Mouse (Mus musculus): ENCODE results near the gene Cpne4. TPM values are rescaled to one million over a fixed set of nuclear protein-coding genes. Genes with fewer than 3 reads are reported as not detected.

Cpne4 gene
- total RNA-seq, 2 experiments from 2014 or later = 0.15 to 0.36 TPM

- DNase-seq = no peak
These were observed 140.0 kb downstream of the Cpne4 start for GRCm38 (mm10) chr9:104687051-104687450.

- peak; percentile 82 for DNase-seq
These were observed 146.1 kb downstream of the Cpne4 start for GRCm38 (mm10) chr9:104693145-104693544.

- no peak for DNase-seq
These were observed 163.7 kb downstream of the Cpne4 start for GRCm38 (mm10) chr9:104710831-104711230.

- DNase-seq = no peak
These were observed 178.2 kb downstream of the Cpne4 start for GRCm38 (mm10) chr9:104725311-104725710.

GRCm38 (mm10) chr9:104742661-104743380, 195.7 kb downstream of the Cpne4 start:
- no peak for DNase-seq

- DNase-seq = no peak
These were observed 208.4 kb downstream of the Cpne4 start for GRCm38 (mm10) chr9:104755519-104755918.

GRCm38 (mm10) chr9:104760031-104760430, 212.9 kb downstream of the Cpne4 start:
- no peak for DNase-seq

- DNase-seq = no peak
These were observed 229.2 kb downstream of the Cpne4 start for GRCm38 (mm10) chr9:104776198-104776815.

GRCm38 (mm10) chr9:104777135-104777534, 230.0 kb downstream of the Cpne4 start:
- DNase-seq = no peak

GRCm38 (mm10) chr9:104777780-104778179, 230.7 kb downstream of the Cpne4 start:
- DNase-seq = no peak

GRCm38 (mm10) chr9:104796601-104797000, 249.5 kb downstream of the Cpne4 start:
- no peak for DNase-seq

- no peak for DNase-seq
These were observed 257.7 kb downstream of the Cpne4 start for GRCm38 (mm10) chr9:104804776-104805175.

- DNase-seq = no peak
These were observed 267.6 kb downstream of the Cpne4 start for GRCm38 (mm10) chr9:104814681-104815080.

- no peak for DNase-seq
These were observed 281.6 kb downstream of the Cpne4 start for GRCm38 (mm10) chr9:104828646-104829045.

GRCm38 (mm10) chr9:104832934-104833539, 286.0 kb downstream of the Cpne4 start:
- DNase-seq = no peak

- DNase-seq = no peak
These were observed 290.8 kb downstream of the Cpne4 start for GRCm38 (mm10) chr9:104837931-104838330.

GRCm38 (mm10) chr9:104841278-104841677, 294.2 kb downstream of the Cpne4 start:
- no peak for DNase-seq

- no peak for DNase-seq
These were observed 298.3 kb downstream of the Cpne4 start for GRCm38 (mm10) chr9:104845226-104845930.

- DNase-seq = no peak
These were observed 306.6 kb downstream of the Cpne4 start for GRCm38 (mm10) chr9:104853701-104854100.

- DNase-seq = no peak
These were observed 307.3 kb downstream of the Cpne4 start for GRCm38 (mm10) chr9:104854245-104854921.

- no peak for DNase-seq
These were observed 318.7 kb downstream of the Cpne4 start for GRCm38 (mm10) chr9:104865830-104866229.

- no peak for DNase-seq
These were observed 325.5 kb downstream of the Cpne4 start for GRCm38 (mm10) chr9:104872586-104872985.

Data from adrenal gland, postnatal 10 days (tissue).